Mouse (Mus musculus) midbrain, embryonic 12.5 days (tissue): ENCODE data around the gene Hif3a. TPM values are rescaled to one million over a fixed set of nuclear protein-coding genes. Genes with fewer than 3 reads are reported as not detected.
"Not testable (repeated sequence)": the region's sequence is repeated elsewhere in the genome, so short reads cannot be mapped to it uniquely, and the experiment has no call there.

Experiments used
- ATAC-seq: fragments of 200-750 bp; cut with Nextera tagmentation; 2 replicates; pipeline ENCODE4 v1.8.0; 2017; ENCODE audit warnings: low read depth, moderate TSS enrichment, moderate library complexity; ENCODE audit not compliant: low FRiP score
- H3K27ac ChIP-seq: fragments of 300-500 bp; sonication (generic); replicated peaks from 2 replicates; pipeline ENCODE4 v1.5.1; 2016; ENCODE audit warnings: mild to moderate bottlenecking
- H3K27me3 ChIP-seq: fragments of 300-500 bp; sonication (generic); 2 replicates; pipeline ENCODE4 v1.6.1; 2016; ENCODE audit warnings: mild to moderate bottlenecking
- H3K36me3 ChIP-seq: fragments of 300-500 bp; sonication (generic); 2 replicates; pipeline ENCODE4 v1.6.1; 2016
- H3K4me1 ChIP-seq: fragments of 300-500 bp; sonication (generic); 2 replicates; pipeline ENCODE4 v1.6.1; 2016
- H3K4me2 ChIP-seq: fragments of 300-500 bp; sonication (generic); replicated peaks from 2 replicates; pipeline ENCODE4 v1.6.1; 2016; ENCODE audit warnings: mild to moderate bottlenecking, moderate library complexity
- H3K4me3 ChIP-seq: fragments of 300-500 bp; sonication (generic); 2 replicates; pipeline ENCODE4 v1.5.1; 2016; ENCODE audit warnings: mild to moderate bottlenecking
- H3K9ac ChIP-seq: fragments of 300-500 bp; sonication (generic); replicated peaks from 2 replicates; pipeline ENCODE4 v1.6.1; 2016; ENCODE audit warnings: mild to moderate bottlenecking, moderate library complexity
- H3K9me3 ChIP-seq: fragments of 300-500 bp; sonication (generic); 2 replicates; pipeline ENCODE4 v1.6.1; 2016; ENCODE audit warnings: mild to moderate bottlenecking
- WGBS: fragments of 180-500 bp; shearing (Covaris S2); methylation state at CpG from one replicate; pipeline ENCODE4 v1.1.7; 2016; 5-methylcytosine and 5-hydroxymethylcytosine counted together
- polyA plus RNA-seq: library from polyadenylated mRNA; unstranded; fragments of >200 nt; fragmentation: Nextera tagmentation; extraction: Ambion mirVana; gene quantifications from 2 replicates; pipeline ENCODE4 v1.2.1, GENCODE M21; 2016

The Hif3a gene
- polyA plus RNA-seq = 4.9 and 5.1 TPM in 2 replicates

- Histone ChIP-seq H3K9ac (peak within 1 kb of the TSS; percentile 55; the same call in 1 of the 2 replicates), H3K4me1 (peaks cover 48% of the 10 kb centered on the region), H3K9me3 (no peaks in the 10 kb centered on the region), H3K4me2 (peak within 1 kb of the TSS; percentile 55), H3K36me3 (no peaks in the 10 kb centered on the region), H3K27me3 (peaks cover 32% of the 10 kb centered on the region), H3K4me3 (peak within 1 kb of the TSS; percentile 39), H3K27ac (no peak within 1 kb of the TSS)
- ATAC-seq = peak; percentile 82
- 0% methylated on average over 13 of the region's 15 CpGs for WGBS
Observed at GRCm38 (mm10) chr7:17062389-17062788, at the start of gene Hif3a. Gene Hif3a, minus strand, starts transcription at chr7:17062427.

GRCm38 (mm10) chr7:17101631-17102030, 39.4 kb upstream of the Hif3a start:
- not testable (repeated sequence) for H3K9me3 ChIP-seq, H3K27me3 ChIP-seq, H3K4me2 ChIP-seq, H3K9ac ChIP-seq, H3K4me3 ChIP-seq, H3K4me1 ChIP-seq, H3K27ac ChIP-seq, H3K36me3 ChIP-seq, ATAC-seq
- WGBS = 90% methylated on average over 13 of the region's 13 CpGs

GRCm38 (mm10) chr7:17091280-17091679, 29.1 kb upstream of the Hif3a start:
- Histone ChIP-seq H3K27me3 (no peaks in the 10 kb centered on the region), H3K4me2 (no peak overlapping the region), H3K9me3 (no peaks in the 10 kb centered on the region), H3K36me3 (no peaks in the 10 kb centered on the region), H3K4me3 (no peak overlapping the region), H3K4me1 (no peaks in the 10 kb centered on the region), H3K27ac (no peak overlapping the region), H3K9ac (no peak overlapping the region)
- ATAC-seq = no peak
- WGBS = 18% methylated on average over 1 of the region's 1 CpGs

GRCm38 (mm10) chr7:17090058-17090585, 27.9 kb upstream of the Hif3a start:
- no peak overlapping the region for H3K9ac ChIP-seq
- no peak overlapping the region for H3K4me3 ChIP-seq
- no peaks in the 10 kb centered on the region for H3K36me3 ChIP-seq
- H3K27ac ChIP-seq = no peak overlapping the region
- ATAC-seq = no peak
- H3K4me1 ChIP-seq = no peaks in the 10 kb centered on the region
- WGBS = 53% methylated on average over 3 of the region's 3 CpGs
- no peaks in the 10 kb centered on the region for H3K9me3 ChIP-seq
- no peaks in the 10 kb centered on the region for H3K27me3 ChIP-seq
- no peak overlapping the region for H3K4me2 ChIP-seq

GRCm38 (mm10) chr7:17087731-17088130, 25.5 kb upstream of the Hif3a start:
- Histone ChIP-seq H3K9ac (no peak overlapping the region), H3K4me3 (no peak overlapping the region), H3K27ac (no peak overlapping the region), H3K4me2 (no peak overlapping the region), H3K9me3 (no peaks in the 10 kb centered on the region), H3K4me1 (no peaks in the 10 kb centered on the region), H3K27me3 (no peaks in the 10 kb centered on the region), H3K36me3 (no peaks in the 10 kb centered on the region)
- no peak for ATAC-seq
- WGBS = 83% methylated on average over 3 of the region's 3 CpGs

GRCm38 (mm10) chr7:17082766-17083165, 20.5 kb upstream of the Hif3a start:
- WGBS = 87% methylated on average over 4 of the region's 4 CpGs
- no peak overlapping the region for H3K4me2 ChIP-seq

GRCm38 (mm10) chr7:17078076-17078654, 15.9 kb upstream of the Hif3a start:
- H3K4me3 ChIP-seq = no peak overlapping the region
- H3K4me1 ChIP-seq = no peaks in the 10 kb centered on the region
- no peak overlapping the region for H3K9ac ChIP-seq
- H3K4me2 ChIP-seq = no peak overlapping the region
- H3K27ac ChIP-seq = no peak overlapping the region
- no peaks in the 10 kb centered on the region for H3K9me3 ChIP-seq
- no peaks in the 10 kb centered on the region for H3K27me3 ChIP-seq
- ATAC-seq = no peak
- 79% methylated on average over 7 of the region's 7 CpGs for whole genome bisulfite sequencing
- no peaks in the 10 kb centered on the region for H3K36me3 ChIP-seq

More at GRCm38 (mm10) chr7:17082766-17083165, 20.5 kb upstream of the Hif3a start:
- H3K9me3 ChIP-seq = no peaks in the 10 kb centered on the region
- H3K36me3 ChIP-seq = no peaks in the 10 kb centered on the region
- H3K4me3 ChIP-seq = no peak overlapping the region
- no peak overlapping the region for H3K9ac ChIP-seq
- no peak overlapping the region for H3K27ac ChIP-seq
- no peaks in the 10 kb centered on the region for H3K27me3 ChIP-seq
- ATAC-seq = no peak
- no peaks in the 10 kb centered on the region for H3K4me1 ChIP-seq

- no peak for ATAC-seq
- Histone ChIP-seq H3K27ac (no peak overlapping the region), H3K4me1 (no peaks in the 10 kb centered on the region), H3K27me3 (no peaks in the 10 kb centered on the region), H3K4me3 (no peak overlapping the region), H3K9me3 (no peaks in the 10 kb centered on the region), H3K4me2 (no peak overlapping the region), H3K36me3 (no peaks in the 10 kb centered on the region), H3K9ac (no peak overlapping the region)
- WGBS = 94% methylated on average over 1 of the region's 1 CpGs
Observed at GRCm38 (mm10) chr7:17076542-17076941, 14.3 kb upstream of the Hif3a start.

GRCm38 (mm10) chr7:17073904-17074615, 11.8 kb upstream of the Hif3a start, which contains the start of gene Psg16:
Gene Psg16, plus strand, starts transcription at chr7:17074040.
- Histone ChIP-seq H3K9ac (no peak within 1 kb of the TSS), H3K27me3 (no peaks in the 10 kb centered on the region), H3K9me3 (no peaks in the 10 kb centered on the region), H3K4me3 (no peak within 1 kb of the TSS), H3K4me1 (no peaks in the 10 kb centered on the region), H3K27ac (no peak within 1 kb of the TSS), H3K36me3 (no peaks in the 10 kb centered on the region), H3K4me2 (no peak within 1 kb of the TSS)
- peak; percentile 60; the same call in 1 of the 2 replicates for ATAC-seq
- WGBS = 72% methylated on average over 23 of the region's 23 CpGs

- no peaks in the 10 kb centered on the region for H3K9me3 ChIP-seq
- H3K4me2 ChIP-seq = no peak overlapping the region
- no peaks in the 10 kb centered on the region for H3K4me1 ChIP-seq
- no peaks in the 10 kb centered on the region for H3K27me3 ChIP-seq
- no peak overlapping the region for H3K4me3 ChIP-seq
- ATAC-seq = 0 out of 2 replicates have a peak, but pooled peaks have one; percentile 9
- H3K27ac ChIP-seq = no peak overlapping the region
- WGBS = 60% methylated on average over 5 of the region's 5 CpGs
- no peak overlapping the region for H3K9ac ChIP-seq
- no peaks in the 10 kb centered on the region for H3K36me3 ChIP-seq
Observed at GRCm38 (mm10) chr7:17073513-17073903, 11.3 kb upstream of the Hif3a start.

- not testable (repeated sequence) for H3K36me3 ChIP-seq, H3K9ac ChIP-seq, H3K4me2 ChIP-seq, H3K9me3 ChIP-seq, H3K4me1 ChIP-seq, H3K4me3 ChIP-seq, H3K27ac ChIP-seq, ATAC-seq
- 63% methylated on average over 5 of the region's 5 CpGs for WGBS
- H3K27me3 ChIP-seq = peaks cover 11% of the 10 kb centered on the region
Observed at GRCm38 (mm10) chr7:17067651-17068050, 5.4 kb upstream of the Hif3a start.

- Histone ChIP-seq H3K27me3 (peaks cover 13% of the 10 kb centered on the region), H3K36me3 (no peaks in the 10 kb centered on the region), H3K4me2 (no peak overlapping the region), H3K4me3 (no peak overlapping the region), H3K9ac (no peak overlapping the region), H3K27ac (no peak overlapping the region), H3K4me1 (peaks cover 10% of the 10 kb centered on the region; the same call in 1 of the 2 replicates), H3K9me3 (no peaks in the 10 kb centered on the region)
- ATAC-seq = no peak
Observed at GRCm38 (mm10) chr7:17067000-17067399, 4.8 kb upstream of the Hif3a start.
